Mouse (Mus musculus) macrophage (primary cell): Measurements from ENCODE around the gene Prl2c3. TPM values are rescaled to one million over a fixed set of nuclear protein-coding genes. Genes with fewer than 3 reads are reported as not detected.

Source experiments
- polyA plus RNA-seq: library from polyadenylated mRNA; stranded (reverse); fragments of 250-400 nt; gene quantifications from 3 replicates; pipeline ENCODE4 v1.2.4, GENCODE M21; 2018; ENCODE audit warnings: inconsistent platforms

Prl2c3 gene
- polyA plus RNA-seq, 1 experiment from 2014 or later, result not detected

Other genes starting within 250 kb of the Prl2c3 start
- 12.2 to 14.0 TPM (median 12.9 TPM) in 3 replicates for gene Ero1lb, start 234.2 kb downstream of the Prl2c3 start, polyA plus RNA-seq
- 0.48 TPM in 1 of 3 replicates, not detected in the others for gene Prl2c2, start 205.3 kb upstream of the Prl2c3 start, polyA plus RNA-seq